Mouse (Mus musculus) cortical plate, adult 2 months (tissue): Measurements from ENCODE around the gene Rps27rt.

ENCODE experiments used
- CTCF ChIP-seq: fragments of 200-500 bp; IDR thresholded peaks from 2 replicates; pipeline ENCODE4 v1.5.1; 2011; ENCODE audit warnings: mild to moderate bottlenecking, control low read depth, low read length; ENCODE audit not compliant: insufficient read depth; ENCODE audit errors: extremely low read depth
- POLR2A ChIP-seq: fragments of 200-500 bp; IDR thresholded peaks from 2 replicates; pipeline ENCODE4 v1.6.1; 2011; ENCODE audit warnings: mild to moderate bottlenecking, low read length, control low read depth; ENCODE audit not compliant: insufficient read depth; ENCODE audit errors: extremely low read depth

GRCm38 (mm10) chr9:114988029-114988428, 5.5 kb upstream of the Rps27rt start:
- TF ChIP-seq POLR2A, result no peak
- no peak for TF ChIP-seq CTCF
